Mouse (Mus musculus): ENCODE results near the gene Il13ra2. TPM values are rescaled to one million over a fixed set of nuclear protein-coding genes. Genes with fewer than 3 reads are reported as not detected.

Gene Il13ra2
- total and polyA plus RNA-seq, 2 experiments from 2014 or later = not detected

GRCm38 (mm10) chrX:147349167-147349566 is 79.8 kb downstream of the Il13ra2 start:
- no peak for ATAC-seq (ENCODE audit: insufficient read depth, low read depth)
- no peak for TF ChIP-seq EP300 (IDR thresholded peaks at IDR 0.05; ENCODE audit: low read depth)
- TF ChIP-seq CTCF (IDR thresholded peaks at IDR 0.05; ENCODE audit: low read depth) = no peak

More at GRCm38 (mm10) chrX:147349167-147349566, 79.8 kb downstream of the Il13ra2 start:
- Histone ChIP-seq H3K4me2 (ENCODE audit: low read depth, low read length) (no peak overlapping the region), H3K27me3 (ENCODE audit: control insufficient read depth, insufficient read depth, low read length) (no peaks in the 10 kb centered on the region), H3K4me3 (ENCODE audit: low read depth, low read length) (no peak overlapping the region), H3K27ac (ENCODE audit: low read depth) (no peak overlapping the region), H3K36me3 (replicated peaks; ENCODE audit: control insufficient read depth, insufficient read depth, low read length) (no peaks in the 10 kb centered on the region), H3K9ac (replicated peaks; ENCODE audit: low read depth, low read length) (no peak overlapping the region), H3K4me1 (ENCODE audit: control insufficient read depth, insufficient read depth) (no peaks in the 10 kb centered on the region), H3K9me3 (replicated peaks; ENCODE audit: control insufficient read depth, low read length) (no peaks in the 10 kb centered on the region)
- DNase-seq (ENCODE audit: low spot score) = no peak
- 80% methylated on average over 2 of the region's 2 CpGs for WGBS

Other genes starting within 250 kb of the Il13ra2 start
- gene Vmn1r239-ps, start 24.5 kb upstream of the Il13ra2 start, total RNA-seq (2014; rRNA removed; ENCODE audit: low replicate concordance) = not detected in 2 replicates
- gene Vmn1r239-ps, start 24.5 kb upstream of the Il13ra2 start, polyA plus RNA-seq (2015; fragmentation: Nextera tagmentation; extraction: Ambion mirVana) = not detected in 2 replicates
- gene Lrch2, start 124.9 kb upstream of the Il13ra2 start, total RNA-seq (2014; rRNA removed; ENCODE audit: low replicate concordance) = 2.2 and 7.4 TPM in 2 replicates
- gene Lrch2, start 124.9 kb upstream of the Il13ra2 start, polyA plus RNA-seq (2015; fragmentation: Nextera tagmentation; extraction: Ambion mirVana) = 0.96 and 1.1 TPM in 2 replicates

Measured in heart, postnatal 0 days (tissue).